Mouse (Mus musculus): ENCODE measurements around the gene Trp53rka. TPM values are rescaled to one million over a fixed set of nuclear protein-coding genes. Genes with fewer than 3 reads are reported as not detected.

Trp53rka gene
- polyA plus RNA-seq, 1 experiment = 12.9 TPM

DNA sequence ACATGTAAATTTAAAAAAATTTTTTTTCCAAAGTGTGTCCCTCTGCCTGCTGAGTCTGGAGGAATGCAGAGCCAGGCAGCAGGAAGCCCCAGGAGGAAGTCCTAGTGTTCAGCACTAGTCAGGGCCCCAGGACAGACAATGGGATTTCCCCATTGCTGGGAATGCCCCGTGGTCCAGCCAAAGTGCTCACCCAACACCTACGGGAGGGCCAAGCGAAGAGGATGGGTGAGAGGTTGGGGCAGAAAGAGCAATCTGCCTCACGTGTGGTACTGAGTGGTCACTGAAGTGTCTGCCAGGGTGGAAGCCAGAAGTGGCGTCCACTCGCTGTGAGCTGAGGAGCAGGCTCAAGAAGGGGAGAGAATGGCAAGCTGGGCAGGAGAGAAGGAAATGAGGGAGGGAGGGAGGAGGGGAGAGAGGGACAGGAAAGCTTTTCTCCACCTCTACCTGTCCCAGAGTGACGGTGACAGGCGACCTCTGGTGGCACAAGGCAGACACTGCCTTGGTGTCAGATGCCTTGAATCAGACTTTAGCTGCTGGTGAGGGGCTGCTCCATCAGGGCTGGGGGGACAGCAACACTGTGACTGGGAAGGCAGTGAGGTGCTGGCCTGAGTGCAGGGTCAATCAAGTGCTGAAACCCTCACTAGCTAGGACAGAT lies 6.1 kb downstream of the Trp53rka start:
- no peak for DNase-seq (ENCODE audit: low read depth, low spot score)
- WGBS = 25% methylated on average over 8 of the region's 8 CpGs

DNA sequence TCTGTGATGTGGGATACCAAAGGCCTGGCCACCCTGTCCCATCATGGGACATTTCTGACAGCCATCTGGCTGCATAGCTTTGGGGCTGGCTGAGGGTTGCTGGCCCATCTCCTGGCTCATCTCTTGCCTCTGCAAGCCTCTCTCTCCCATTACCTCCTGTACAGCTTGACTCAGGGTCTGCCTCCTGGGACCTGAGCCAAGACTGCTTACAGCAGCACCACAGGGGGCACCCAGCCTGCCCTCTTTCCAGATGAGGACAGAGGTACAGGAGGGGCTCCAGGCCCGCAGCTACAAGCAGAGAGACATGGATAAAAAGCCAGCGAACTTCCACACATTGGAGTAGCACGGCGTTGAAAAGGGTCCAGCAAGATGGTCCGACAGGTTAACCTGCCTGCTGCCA lies 6.7 kb downstream of the Trp53rka start:
- 85% methylated on average over 5 of the region's 5 CpGs for WGBS
- DNase-seq (ENCODE audit: low read depth, low spot score) = no peak

DNA sequence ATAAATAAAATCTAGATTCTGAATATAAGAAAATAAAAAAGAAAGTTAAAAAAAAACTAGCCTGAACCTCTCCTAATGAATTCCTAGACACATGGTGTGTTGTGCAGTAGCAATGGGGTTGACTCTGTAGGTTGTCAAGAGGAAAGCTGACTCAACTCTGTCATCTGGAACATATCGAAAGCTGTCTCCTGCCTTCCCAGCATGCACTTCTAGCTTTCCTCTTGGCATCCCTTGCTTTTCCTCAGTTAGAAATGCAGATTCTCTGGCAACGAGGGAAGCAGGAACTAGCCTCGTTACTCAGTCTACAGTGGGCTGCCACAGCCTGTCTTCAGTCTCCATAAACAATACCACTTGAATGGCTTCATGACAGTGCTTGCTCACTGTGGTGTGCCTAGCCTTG lies 7.3 kb downstream of the Trp53rka start:
- 66% methylated on average over 3 of the region's 3 CpGs for WGBS
- DNase-seq (ENCODE audit: low read depth, low spot score) = no peak

DNA sequence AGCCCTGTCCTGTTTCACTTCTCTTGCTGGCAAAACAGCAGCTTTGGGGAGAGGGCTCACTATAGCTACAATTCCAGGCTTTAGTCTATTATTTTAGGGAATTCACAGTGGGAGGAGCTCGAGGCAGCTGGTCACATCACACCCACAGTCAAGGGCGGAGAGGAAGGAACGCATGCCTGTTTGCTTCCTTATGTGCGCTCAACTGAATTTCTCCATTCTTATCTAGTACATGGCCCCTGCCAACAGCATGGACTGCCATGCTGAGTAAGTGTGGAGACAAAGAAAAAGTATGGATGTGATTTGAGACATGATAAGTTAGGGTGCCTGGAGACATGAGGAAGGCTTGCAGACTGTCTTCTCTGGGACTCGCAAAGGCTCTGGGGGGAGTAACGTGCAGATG lies 9.0 kb downstream of the Trp53rka start:
- DNase-seq (ENCODE audit: low read depth, low spot score) = no peak
- 40% methylated on average over 6 of the region's 6 CpGs for WGBS

DNA sequence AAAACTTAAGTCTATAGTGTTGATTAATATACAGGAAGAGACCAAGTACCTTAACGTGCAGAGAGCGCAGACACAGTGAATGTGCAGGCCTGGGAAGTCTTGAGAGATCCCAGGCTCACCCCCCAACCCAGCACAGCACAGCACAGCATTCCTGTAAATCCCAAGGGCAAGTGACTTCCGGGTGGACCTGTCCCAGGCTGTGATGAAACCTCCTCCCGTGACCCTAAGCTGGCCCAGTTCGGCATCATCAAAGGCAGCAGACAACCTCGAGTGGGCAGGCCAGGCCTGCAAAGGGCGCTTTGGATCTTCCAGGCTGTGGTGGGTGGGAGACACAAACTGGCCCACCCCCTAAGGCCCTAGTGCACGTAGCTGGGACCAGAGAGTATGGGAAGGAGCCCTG lies 11.1 kb downstream of the Trp53rka start:
- 56% methylated on average over 8 of the region's 8 CpGs for WGBS
- no peak for DNase-seq (ENCODE audit: low read depth, low spot score)

DNA sequence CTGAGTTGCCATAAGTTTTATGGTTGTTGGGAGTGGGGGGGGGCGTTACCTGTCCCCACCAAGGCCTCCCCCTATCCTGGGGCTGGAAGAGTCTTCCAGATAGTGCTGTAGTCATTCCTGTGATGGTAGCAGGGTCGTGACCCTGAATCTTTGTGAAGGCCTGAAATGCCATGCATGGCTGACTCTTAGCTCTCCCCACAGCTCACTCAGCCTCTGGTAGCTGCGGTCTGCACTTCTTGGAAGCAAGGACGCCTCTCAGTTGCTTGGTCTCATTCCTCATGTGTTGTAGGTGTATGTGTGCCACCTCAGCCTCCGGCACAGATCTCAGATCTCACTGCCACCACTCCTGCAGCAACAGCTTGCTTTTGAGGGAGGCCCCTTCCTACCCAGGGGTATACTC lies 17.3 kb downstream of the Trp53rka start:
- WGBS = 55% methylated on average over 5 of the region's 5 CpGs
- no peak for DNase-seq (ENCODE audit: low read depth, low spot score)

DNA sequence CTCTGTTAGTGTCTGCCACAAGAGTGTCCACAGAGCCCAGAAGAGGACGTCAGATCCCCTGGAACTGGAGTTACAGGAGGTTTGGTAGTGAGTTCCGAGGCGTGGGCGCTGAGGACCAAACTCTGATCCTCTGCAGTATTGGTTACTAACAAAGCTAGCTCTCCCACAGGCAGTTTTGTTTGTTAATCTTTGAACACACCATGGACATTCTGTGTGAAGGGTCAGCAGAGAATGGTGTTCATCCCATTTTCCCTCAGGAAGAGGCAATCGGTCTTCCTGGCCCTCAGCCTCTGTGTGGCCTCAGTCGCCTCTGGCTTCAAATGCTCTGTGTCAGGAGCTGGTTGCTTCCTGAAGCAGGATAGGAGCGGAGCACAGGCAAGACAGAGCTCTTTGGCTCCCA lies 17.7 kb downstream of the Trp53rka start:
- DNase-seq (ENCODE audit: low read depth, low spot score) = no peak
- WGBS = 74% methylated on average over 7 of the region's 7 CpGs

DNA sequence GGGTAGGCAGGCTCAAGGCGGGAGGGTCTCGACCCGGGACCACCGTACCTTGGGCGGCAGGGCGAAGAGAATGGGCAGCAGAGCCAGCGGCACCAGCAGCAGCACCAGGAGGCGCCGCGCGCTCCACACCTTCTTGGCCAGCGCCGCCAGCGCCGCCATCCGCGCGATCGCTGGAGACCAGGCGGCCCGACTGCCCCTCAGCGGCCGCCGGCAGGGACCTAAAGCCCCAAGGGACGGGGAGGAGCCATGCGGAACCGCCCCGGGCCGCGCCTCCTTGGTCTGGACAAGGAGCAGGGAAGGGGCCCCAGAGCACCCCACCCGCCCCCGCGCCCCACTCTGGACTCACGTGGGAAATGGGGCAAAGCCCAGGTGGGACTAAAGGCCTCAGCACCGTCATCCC lies 20.1 kb downstream of the Trp53rka start, which contains the start of gene Slc13a3:
Gene Slc13a3 (minus strand): TSS at position 228 of the 400 bp plus-strand sequence.
- DNase-seq (ENCODE audit: low read depth, low spot score) = no peak
- 1% methylated on average over 34 of the region's 35 CpGs for WGBS

DNA sequence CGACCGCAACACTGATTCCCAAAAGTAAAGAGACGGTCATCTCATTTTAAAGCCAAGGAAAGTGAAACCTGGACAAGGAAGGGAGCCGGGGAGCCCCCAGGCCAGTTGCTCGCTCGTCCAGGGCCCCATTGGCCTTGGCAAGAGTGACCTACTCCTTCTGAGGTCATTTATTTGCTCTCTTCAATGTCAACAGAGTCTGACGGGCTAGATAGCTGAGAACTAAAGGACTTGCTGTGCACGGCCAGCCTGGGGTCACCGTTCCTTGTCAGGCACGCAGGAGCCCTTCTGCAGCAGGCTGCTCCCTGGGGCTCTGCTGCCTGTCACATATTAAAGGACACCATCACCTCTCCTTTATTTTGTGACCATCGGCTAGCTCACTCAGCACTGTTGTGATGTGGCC lies 21.2 kb downstream of the Trp53rka start:
- 70% methylated on average over 11 of the region's 11 CpGs for WGBS
- DNase-seq (ENCODE audit: low read depth, low spot score) = no peak

DNA sequence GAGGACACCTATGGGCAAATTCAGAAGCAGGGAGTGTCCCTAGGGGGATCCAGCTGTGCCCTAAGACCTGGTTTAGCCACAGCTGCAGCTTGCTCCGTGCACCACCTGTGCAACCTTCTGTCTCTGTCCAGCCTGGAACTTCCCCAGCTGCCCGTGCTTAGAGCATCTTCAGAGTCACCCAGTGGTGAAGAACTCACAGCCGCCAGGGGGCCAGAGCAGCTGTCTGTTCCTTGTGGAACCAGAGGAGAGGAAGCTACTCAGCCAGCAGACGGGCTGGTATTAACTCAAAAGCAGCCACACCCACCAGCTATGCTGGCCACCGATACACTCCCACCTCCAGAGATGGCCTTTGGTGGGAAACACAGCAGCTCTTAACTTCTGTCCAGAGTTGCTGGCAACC lies 23.0 kb downstream of the Trp53rka start:
- 11% methylated on average over 5 of the region's 5 CpGs for WGBS
- DNase-seq (ENCODE audit: low read depth, low spot score) = no peak

DNA sequence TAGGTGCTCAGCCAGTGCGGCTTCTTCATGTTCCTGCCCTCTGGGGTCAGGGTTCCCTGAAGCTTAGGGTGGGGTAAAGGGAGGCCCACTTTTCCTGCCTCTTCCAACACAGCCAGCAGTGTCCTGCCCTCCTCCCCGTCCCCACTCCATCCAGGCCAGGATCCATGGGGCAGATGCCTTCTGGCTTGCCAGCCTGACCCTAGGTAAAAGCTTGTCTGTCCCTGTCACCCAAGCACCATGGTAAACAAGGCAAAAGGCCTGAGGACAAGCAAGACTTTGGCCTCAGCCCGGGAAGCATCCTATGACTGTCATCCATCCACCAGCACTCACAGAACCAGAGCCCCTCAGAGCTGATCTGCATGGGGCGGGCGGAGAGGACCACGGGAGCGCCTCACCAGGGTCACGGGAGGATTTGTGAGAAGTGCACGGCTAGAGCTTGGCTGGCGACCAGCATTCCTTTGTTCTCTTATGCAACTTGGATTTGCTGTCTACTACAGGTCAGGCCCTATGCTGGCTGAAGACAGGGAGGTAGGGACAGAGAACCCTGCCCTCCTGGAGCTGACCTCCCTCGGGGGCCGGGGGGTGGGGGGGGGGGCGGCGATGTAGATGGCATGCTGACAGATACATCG lies 25.2 kb downstream of the Trp53rka start:
- 55% methylated on average over 15 of the region's 15 CpGs for WGBS
- DNase-seq (ENCODE audit: low read depth, low spot score) = no peak

DNA sequence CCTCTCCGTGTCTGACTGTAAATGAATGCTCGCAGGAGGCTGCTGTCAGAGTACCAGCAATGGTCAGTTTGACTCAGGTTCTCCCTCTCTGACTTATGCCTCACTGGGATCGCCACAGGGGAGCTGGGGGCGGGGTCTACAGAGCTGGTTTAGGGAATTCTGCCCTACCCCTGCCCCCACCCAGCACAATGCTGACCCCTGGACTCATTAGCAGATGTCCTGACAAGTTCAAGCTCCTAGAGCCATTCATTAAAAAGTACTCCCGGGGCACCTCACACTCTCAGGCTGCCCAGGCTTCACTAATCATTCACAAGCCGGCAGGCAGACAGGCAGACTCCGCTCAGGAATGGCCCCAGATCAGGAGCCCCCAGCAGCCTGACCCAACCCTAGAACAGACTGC lies 33.5 kb downstream of the Trp53rka start:
- 27% methylated on average over 7 of the region's 7 CpGs for WGBS
- no peak for DNase-seq (ENCODE audit: low read depth, low spot score)

DNA sequence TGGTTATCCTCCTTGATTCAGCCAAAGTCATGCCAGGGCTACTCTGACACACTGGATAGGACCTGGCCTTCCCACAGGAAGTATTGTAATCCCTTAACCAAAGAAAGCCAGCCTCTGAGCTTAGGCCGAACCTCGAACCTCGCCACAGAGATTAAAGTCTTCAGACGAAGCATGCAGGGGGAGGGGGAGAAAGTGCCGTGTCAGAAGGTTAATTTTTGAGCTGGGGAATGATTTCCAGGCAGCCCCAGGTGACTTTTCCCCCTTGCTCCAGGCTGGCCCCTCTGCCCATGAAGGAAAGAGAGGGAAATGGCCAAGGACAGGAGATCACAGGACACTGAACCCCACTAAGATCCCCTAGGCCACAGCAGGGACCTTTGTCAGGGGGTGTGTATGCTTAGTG lies 34.9 kb downstream of the Trp53rka start:
- WGBS = 58% methylated on average over 5 of the region's 5 CpGs
- no peak for DNase-seq (ENCODE audit: low read depth, low spot score)

DNA sequence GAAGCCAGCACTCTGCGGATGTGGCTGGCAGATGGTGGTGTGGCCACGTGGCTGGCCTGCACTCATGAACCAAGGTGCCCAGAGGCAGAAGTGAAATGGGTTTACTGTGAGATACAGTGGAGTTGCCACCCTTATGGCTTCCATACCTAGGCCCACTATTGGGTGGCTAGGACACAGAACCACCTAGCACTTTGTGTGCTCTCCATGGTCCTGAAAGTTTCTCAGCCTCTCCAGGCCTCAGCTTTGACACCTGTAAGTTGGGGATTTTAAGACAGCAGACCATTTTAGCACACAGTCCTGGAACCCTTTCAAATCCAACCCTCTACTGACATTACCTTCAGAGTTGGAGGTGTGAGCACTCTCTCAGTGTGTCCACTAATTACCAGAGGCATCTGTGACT lies 36.4 kb downstream of the Trp53rka start:
- 58% methylated on average over 2 of the region's 2 CpGs for WGBS
- DNase-seq (ENCODE audit: low read depth, low spot score) = no peak

DNA sequence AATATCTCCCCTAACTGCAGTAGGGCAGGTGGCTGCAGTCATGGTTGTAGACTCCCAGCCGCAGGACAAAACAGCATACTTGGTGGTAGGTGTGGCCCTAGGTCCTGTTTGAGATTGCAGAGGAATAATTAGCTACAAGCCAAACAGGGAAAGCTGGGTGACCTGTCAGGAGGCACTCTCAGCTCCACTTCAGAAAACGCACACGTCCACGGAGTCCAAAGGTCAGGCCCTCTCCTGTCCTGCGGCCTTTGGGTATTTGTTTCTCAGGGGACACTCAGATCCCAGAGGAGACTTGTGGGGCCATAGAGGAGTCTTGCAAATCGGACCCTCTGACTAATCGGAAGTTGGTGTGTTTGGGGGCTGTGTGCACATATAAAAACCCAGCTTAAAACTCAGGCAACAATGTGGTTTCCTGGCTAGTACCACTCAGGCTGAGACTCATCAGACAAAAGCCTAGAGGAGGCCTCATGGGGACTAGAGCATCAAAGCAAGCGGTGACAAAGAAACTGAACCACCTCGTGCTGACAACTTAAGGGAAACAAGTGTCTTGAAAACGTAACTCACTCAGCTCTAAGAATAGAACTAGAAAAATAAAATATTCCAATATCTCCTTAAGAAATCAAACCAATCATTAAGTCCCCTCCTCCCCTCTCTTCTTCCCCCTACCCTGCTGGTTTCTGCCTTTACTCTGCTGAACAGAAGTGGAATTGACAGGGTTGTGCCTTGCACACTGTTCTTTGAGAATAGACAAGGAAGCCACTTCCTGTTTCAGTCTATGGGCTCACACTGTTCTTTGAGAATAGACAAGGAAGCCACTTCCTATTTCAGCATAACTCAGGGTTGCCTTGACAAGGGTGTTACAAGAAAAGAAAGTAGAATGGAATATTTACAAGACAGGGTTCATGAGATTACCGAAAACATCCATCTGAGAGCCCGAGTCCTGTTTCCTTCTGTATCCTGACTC lies 40.1 kb downstream of the Trp53rka start:
- no peak for DNase-seq (ENCODE audit: low read depth, low spot score)
- 49% methylated on average over 12 of the region's 12 CpGs for WGBS

DNA sequence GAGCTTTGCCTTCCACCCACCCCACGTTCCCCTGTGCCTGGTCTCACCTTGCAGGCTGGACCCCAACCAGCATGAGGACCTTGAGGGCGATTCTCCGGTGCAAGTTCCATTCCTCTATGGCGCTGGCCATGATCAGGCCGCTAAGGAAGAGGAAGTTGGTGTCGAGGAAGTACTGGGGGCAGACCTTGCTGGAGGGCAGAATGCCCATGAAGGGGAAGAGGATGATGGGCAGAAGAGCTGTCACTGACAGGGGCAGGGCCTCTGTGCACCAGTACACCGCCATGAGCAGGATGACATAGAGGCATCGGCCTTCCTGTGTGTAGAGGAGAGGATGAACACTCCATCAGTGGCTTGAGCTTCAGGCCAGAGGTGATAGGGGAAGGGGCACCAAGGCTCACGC lies 44.6 kb downstream of the Trp53rka start:
- WGBS = 80% methylated on average over 9 of the region's 9 CpGs
- no peak for DNase-seq (ENCODE audit: low read depth, low spot score)

DNA sequence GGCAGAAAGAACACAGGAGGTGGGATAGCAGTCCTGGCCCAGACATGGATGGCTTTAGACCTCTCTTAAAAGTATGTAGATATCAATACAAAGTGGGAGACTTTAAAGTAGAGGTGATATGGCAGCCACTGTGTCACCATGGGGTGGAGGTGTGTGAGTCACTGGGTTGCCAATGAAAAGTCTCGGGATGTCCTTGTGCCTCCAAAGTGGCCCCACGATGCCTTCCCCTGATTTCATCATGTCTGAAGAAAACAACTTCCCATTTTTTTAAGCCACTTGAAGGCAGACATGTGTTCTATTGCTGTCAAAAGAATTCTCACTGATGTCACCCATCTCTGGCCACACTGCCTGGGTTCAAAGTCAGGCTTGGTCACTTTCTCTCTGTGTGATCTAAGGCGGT lies 48.3 kb downstream of the Trp53rka start:
- WGBS = 74% methylated on average over 3 of the region's 3 CpGs
- DNase-seq (ENCODE audit: low read depth, low spot score) = no peak

DNA sequence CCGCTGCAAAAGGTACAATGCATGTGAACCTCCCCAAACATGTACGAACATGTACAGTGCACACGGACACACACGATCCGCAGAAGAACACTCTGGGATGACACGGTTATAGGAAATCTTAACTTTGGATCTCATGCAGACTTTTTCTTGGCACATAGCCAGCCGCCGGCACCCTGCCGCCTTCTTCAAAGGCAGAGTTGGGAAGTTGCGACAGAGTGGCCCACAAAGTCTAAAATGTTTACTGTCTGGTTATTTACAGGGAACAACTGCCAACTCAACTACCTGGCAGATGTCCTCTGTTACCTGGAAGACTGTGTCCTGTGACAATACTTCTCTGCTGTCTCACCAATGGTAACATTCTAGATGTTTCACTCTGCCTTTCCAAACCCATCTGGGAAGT lies 50.1 kb downstream of the Trp53rka start:
- 26% methylated on average over 10 of the region's 10 CpGs for WGBS
- no peak for DNase-seq (ENCODE audit: low read depth, low spot score)

DNA sequence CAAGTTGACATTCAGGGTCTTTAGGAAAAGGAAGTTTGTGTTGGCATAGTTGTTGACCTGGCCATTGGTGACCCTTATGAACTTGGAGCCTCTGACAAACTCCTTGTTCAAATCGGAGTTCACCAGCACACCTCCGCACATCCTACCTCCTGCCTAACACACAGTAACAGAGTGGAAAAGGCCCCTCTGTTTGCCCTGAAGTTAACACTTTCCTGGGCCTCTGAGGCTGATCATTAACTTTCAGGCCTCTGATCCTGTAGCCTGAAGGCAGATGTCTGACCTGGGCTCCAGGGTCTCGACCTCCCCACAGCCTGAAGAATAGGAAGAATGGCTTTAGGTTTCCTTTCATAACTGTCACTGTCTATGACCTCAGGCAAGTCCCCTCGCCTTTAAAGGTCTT lies 51.5 kb downstream of the Trp53rka start:
- 49% methylated on average over 4 of the region's 4 CpGs for WGBS
- DNase-seq (ENCODE audit: low read depth, low spot score) = no peak
